Mouse (Mus musculus): ENCODE measurements around the gene Ephx3. TPM values are rescaled to one million over a fixed set of nuclear protein-coding genes. Genes with fewer than 3 reads are reported as not detected.
"Not testable (repeated sequence)": the region's sequence is repeated elsewhere in the genome, so short reads cannot be mapped to it uniquely, and the experiment has no call there.

Ephx3 gene
- polyA plus RNA-seq, 2 experiments, result 0.08 TPM; not detected in 1

DNA sequence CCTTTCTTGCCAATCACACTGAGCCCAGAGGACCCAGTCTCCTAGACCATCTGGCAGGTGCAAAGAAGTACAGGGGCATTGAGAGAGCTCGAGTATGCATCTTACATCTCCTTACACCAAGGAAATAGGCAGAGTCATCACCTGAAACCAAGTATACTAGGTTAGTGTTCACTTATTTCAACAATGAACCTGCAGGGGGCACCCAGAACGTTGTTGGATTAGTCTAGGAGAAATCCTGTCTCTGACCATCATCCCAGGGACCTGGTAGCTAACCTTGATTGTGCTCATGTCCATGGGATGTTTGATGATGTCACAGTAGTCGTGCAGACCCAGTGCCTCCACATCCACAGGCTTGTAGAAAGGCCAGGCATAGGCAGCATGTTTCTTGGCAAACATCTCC, 31.5 kb upstream of the Ephx3 start:
- no peaks in the 10 kb centered on the region for H3K27me3 ChIP-seq (ENCODE audit: control insufficient read depth, insufficient read depth, low read length)
- H3K36me3 ChIP-seq (replicated peaks; ENCODE audit: control insufficient read depth, insufficient read depth, low read depth), result peaks cover 70% of the 10 kb centered on the region
- no peak overlapping the region for H3K4me3 ChIP-seq (ENCODE audit: insufficient read depth in 1 of 2, low read depth in 2 of 2, low read length in 2 of 2)
- H3K4me1 ChIP-seq (replicated peaks; ENCODE audit: control insufficient read depth in 2 of 2, insufficient read depth in 2 of 2, low read length in 1 of 2), result no peaks in the 10 kb centered on the region
- H3K9ac ChIP-seq (replicated peaks), result no peak overlapping the region
- ATAC-seq (ENCODE audit: insufficient read depth) (no peak), DNase-seq (ENCODE audit: low read depth in 3 of 3, low spot score in 3 of 3) (no peak)
- no peaks in the 10 kb centered on the region for H3K9me3 ChIP-seq (ENCODE audit: control insufficient read depth, low read length)
- H3K4me2 ChIP-seq (ENCODE audit: low read depth), result no peak overlapping the region
- 65% methylated on average over 3 of the region's 3 CpGs for WGBS (ENCODE audit: insufficient replicate concordance)
- no peak for TF ChIP-seq CTCF (IDR thresholded peaks at IDR 0.05; ENCODE audit: low read depth)
- no peak overlapping the region for H3K27ac ChIP-seq

DNA sequence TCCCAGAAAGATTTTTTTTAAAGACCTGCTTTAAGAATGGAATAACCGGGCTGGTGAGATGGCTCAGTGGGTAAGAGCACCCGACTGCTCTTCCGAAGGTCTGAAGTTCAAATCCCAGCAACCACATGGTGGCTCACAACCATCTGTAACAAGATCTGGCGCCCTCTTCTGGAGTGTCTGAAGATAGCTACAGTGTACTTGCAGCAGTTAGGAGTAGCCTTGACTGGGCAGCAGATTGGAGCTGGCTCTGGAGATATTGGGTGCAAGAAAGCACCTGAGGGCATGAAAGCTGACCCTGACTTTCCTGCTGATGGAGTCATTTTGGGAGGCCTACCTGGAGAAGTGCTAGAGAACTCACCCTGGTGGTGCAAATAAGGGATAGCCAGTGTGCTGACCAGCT, 26.2 kb upstream of the Ephx3 start:
- H3K27me3 ChIP-seq (ENCODE audit: control insufficient read depth, insufficient read depth, low read length); DNase-seq (ENCODE audit: low read depth in 3 of 3, low spot score in 3 of 3); H3K4me1 ChIP-seq (replicated peaks; ENCODE audit: control insufficient read depth in 2 of 2, insufficient read depth in 2 of 2, low read length in 1 of 2); H3K9me3 ChIP-seq (ENCODE audit: control insufficient read depth, low read length); H3K9ac ChIP-seq (replicated peaks); H3K4me2 ChIP-seq (ENCODE audit: low read depth); H3K27ac ChIP-seq; H3K4me3 ChIP-seq (ENCODE audit: insufficient read depth in 1 of 2, low read depth in 2 of 2, low read length in 2 of 2): not testable (repeated sequence)
- peak; percentile 23; the same call in 1 of the 2 replicates for ATAC-seq (ENCODE audit: insufficient read depth)
- TF ChIP-seq CTCF (IDR thresholded peaks at IDR 0.05; ENCODE audit: low read depth), result peak; percentile 57
- peaks cover 72% of the 10 kb centered on the region for H3K36me3 ChIP-seq (replicated peaks; ENCODE audit: control insufficient read depth, insufficient read depth, low read depth)
- WGBS (ENCODE audit: insufficient replicate concordance), result 74% methylated on average over 4 of the region's 4 CpGs

DNA sequence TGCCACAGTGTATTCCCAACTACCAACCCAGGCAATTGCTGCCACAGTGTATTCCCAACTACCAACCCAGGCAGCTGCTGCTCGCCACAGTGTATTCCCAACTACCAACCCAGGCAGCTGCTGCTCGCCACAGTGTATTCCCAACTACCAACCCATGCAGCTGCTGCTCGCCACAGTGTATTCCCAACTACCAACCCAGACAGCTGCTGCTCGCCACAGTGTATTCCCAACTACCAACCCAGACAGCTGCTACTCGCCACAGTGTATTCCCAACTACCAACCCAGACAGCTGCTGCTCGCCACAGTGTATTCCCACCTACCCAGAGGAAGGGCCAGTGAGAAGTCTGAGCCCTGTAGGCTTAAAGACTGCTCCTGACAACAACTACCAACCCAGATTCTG, 22.2 kb upstream of the Ephx3 start:
- H3K4me2 ChIP-seq (ENCODE audit: low read depth); H3K27me3 ChIP-seq (ENCODE audit: control insufficient read depth, insufficient read depth, low read length); H3K9ac ChIP-seq (replicated peaks); H3K9me3 ChIP-seq (ENCODE audit: control insufficient read depth, low read length); H3K4me3 ChIP-seq (ENCODE audit: insufficient read depth in 1 of 2, low read depth in 2 of 2, low read length in 2 of 2); H3K4me1 ChIP-seq (replicated peaks; ENCODE audit: control insufficient read depth in 2 of 2, insufficient read depth in 2 of 2, low read length in 1 of 2); DNase-seq (ENCODE audit: low read depth in 3 of 3, low spot score in 3 of 3); H3K27ac ChIP-seq; ATAC-seq (ENCODE audit: insufficient read depth): not testable (repeated sequence)
- H3K36me3 ChIP-seq (replicated peaks; ENCODE audit: control insufficient read depth, insufficient read depth, low read depth), result peaks cover 81% of the 10 kb centered on the region
- WGBS (ENCODE audit: insufficient replicate concordance), result 94% methylated on average over 6 of the region's 6 CpGs

DNA sequence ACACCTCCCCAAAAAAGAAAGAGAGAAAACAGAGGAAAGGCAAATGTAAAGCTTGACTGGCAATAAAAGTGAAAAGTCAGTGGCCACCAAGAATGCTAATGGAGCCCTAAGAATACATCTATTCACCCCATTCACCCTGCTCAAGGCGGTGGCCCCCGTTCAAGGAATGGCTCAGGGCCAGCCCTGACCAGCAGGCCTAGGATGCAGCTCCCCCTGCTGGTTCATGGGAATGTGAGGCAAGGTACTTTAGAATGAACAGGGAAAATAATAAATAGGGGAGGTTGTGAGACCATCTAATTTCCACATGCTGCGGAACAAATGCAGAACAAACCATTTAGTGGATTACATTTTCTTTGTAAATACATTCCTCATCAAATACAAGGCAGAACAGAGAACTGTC, 20.4 kb upstream of the Ephx3 start:
- no peak overlapping the region for H3K4me3 ChIP-seq (ENCODE audit: insufficient read depth in 1 of 2, low read depth in 2 of 2, low read length in 2 of 2)
- H3K27me3 ChIP-seq (ENCODE audit: control insufficient read depth, insufficient read depth, low read length), result no peaks in the 10 kb centered on the region
- DNase-seq (ENCODE audit: low read depth in 3 of 3, low spot score in 3 of 3) (peak in 1 of 3 experiments; percentile 24), ATAC-seq (ENCODE audit: insufficient read depth) (no peak)
- no peak overlapping the region for H3K4me2 ChIP-seq (ENCODE audit: low read depth)
- no peaks in the 10 kb centered on the region for H3K4me1 ChIP-seq (replicated peaks; ENCODE audit: control insufficient read depth in 2 of 2, insufficient read depth in 2 of 2, low read length in 1 of 2)
- H3K27ac ChIP-seq, result no peak overlapping the region
- 74% methylated on average over 3 of the region's 3 CpGs for WGBS (ENCODE audit: insufficient replicate concordance)
- H3K36me3 ChIP-seq (replicated peaks; ENCODE audit: control insufficient read depth, insufficient read depth, low read depth), result peaks cover 90% of the 10 kb centered on the region
- H3K9me3 ChIP-seq (ENCODE audit: control insufficient read depth, low read length), result no peaks in the 10 kb centered on the region
- H3K9ac ChIP-seq (replicated peaks), result no peak overlapping the region
- TF ChIP-seq CTCF (IDR thresholded peaks at IDR 0.05; ENCODE audit: low read depth) (peak; percentile 88), EP300 (IDR thresholded peaks at IDR 0.05; ENCODE audit: low read depth) (no peak)

DNA sequence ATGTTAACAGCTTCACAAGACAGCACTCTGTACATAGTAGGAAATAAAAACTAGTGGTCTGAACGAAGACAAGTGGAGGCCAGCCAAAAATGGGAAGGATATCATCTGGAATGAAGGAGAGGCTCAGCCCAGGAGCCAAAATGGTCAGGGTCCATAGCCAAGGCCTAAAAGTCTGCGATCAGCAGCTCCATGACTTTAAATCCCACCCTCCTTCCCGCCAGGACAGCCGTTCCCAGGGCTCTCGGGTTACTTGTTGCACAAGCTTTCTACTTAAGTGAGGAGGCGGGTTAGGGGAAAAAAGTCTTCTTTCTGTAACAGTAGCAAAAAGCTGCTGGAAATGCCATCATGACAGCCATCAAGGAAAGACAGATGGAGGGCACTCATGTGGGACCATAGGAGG, 19.8 kb upstream of the Ephx3 start:
- H3K36me3 ChIP-seq (replicated peaks; ENCODE audit: control insufficient read depth, insufficient read depth, low read depth), result peaks cover 89% of the 10 kb centered on the region
- no peaks in the 10 kb centered on the region for H3K27me3 ChIP-seq (ENCODE audit: control insufficient read depth, insufficient read depth, low read length)
- H3K4me2 ChIP-seq (ENCODE audit: low read depth), result no peak overlapping the region
- no peak for ATAC-seq (ENCODE audit: insufficient read depth)
- WGBS (ENCODE audit: insufficient replicate concordance), result 82% methylated on average over 6 of the region's 6 CpGs
- H3K4me3 ChIP-seq (ENCODE audit: insufficient read depth in 1 of 2, low read depth in 2 of 2, low read length in 2 of 2), result no peak overlapping the region
- no peak for TF ChIP-seq CTCF (IDR thresholded peaks at IDR 0.05; ENCODE audit: low read depth)
- no peak for TF ChIP-seq EP300 (IDR thresholded peaks at IDR 0.05; ENCODE audit: low read depth)
- H3K9me3 ChIP-seq (ENCODE audit: control insufficient read depth, low read length), result no peaks in the 10 kb centered on the region
- no peak for DNase-seq (ENCODE audit: low read depth in 3 of 3, low spot score in 3 of 3)
- H3K9ac ChIP-seq (replicated peaks), result no peak overlapping the region
- H3K4me1 ChIP-seq (replicated peaks; ENCODE audit: control insufficient read depth in 2 of 2, insufficient read depth in 2 of 2, low read length in 1 of 2), result no peaks in the 10 kb centered on the region
- no peak overlapping the region for H3K27ac ChIP-seq
